Mouse (Mus musculus): Measurements from ENCODE around the gene Tango6.

- TF ChIP-seq CTCF (IDR thresholded peaks at IDR 0.05; ENCODE audit: low read depth): no peak
- TF ChIP-seq EP300 (IDR thresholded peaks at IDR 0.05; ENCODE audit: low read depth): no peak
Measured at GRCm38 (mm10) chr8:106701360-106701759, 18.5 kb downstream of the Tango6 start.
